Mouse (Mus musculus) embryonic facial prominence, embryonic 15.5 days (tissue): Measurements from ENCODE around the gene Cops9. TPM values are rescaled to one million over a fixed set of nuclear protein-coding genes. Genes with fewer than 3 reads are reported as not detected.

Source experiments
- ATAC-seq: fragments of 200-750 bp; cut with Nextera tagmentation; 2 replicates; pipeline ENCODE4 v1.8.0; 2017; ENCODE audit warnings: low read depth, moderate TSS enrichment; ENCODE audit not compliant: insufficient number of reproducible peaks, low FRiP score, low TSS enrichment
- H3K27ac ChIP-seq: fragments of 300-500 bp; sonication (generic); replicated peaks from 2 replicates; pipeline ENCODE4 v1.5.1; 2015; ENCODE audit warnings: mild to moderate bottlenecking, inconsistent platforms
- H3K27me3 ChIP-seq: fragments of 300-500 bp; sonication (generic); 2 replicates; pipeline ENCODE4 v1.6.1; 2015; ENCODE audit warnings: inconsistent platforms
- H3K36me3 ChIP-seq: fragments of 300-500 bp; sonication (generic); 2 replicates; pipeline ENCODE4 v1.6.1; 2015; ENCODE audit warnings: mild to moderate bottlenecking, inconsistent platforms
- H3K4me1 ChIP-seq: fragments of 300-500 bp; sonication (generic); 2 replicates; pipeline ENCODE4 v1.6.1; 2015; ENCODE audit warnings: inconsistent platforms
- H3K4me2 ChIP-seq: fragments of 300-500 bp; sonication (generic); replicated peaks from 2 replicates; pipeline ENCODE4 v1.6.1; 2015; ENCODE audit warnings: mild to moderate bottlenecking, inconsistent platforms
- H3K4me3 ChIP-seq: fragments of 300-500 bp; sonication (generic); replicated peaks from 2 replicates; pipeline ENCODE4 v1.5.1; 2015; ENCODE audit warnings: mild to moderate bottlenecking, inconsistent platforms
- H3K9ac ChIP-seq: fragments of 300-500 bp; sonication (generic); 2 replicates; pipeline ENCODE4 v1.6.1; 2015; ENCODE audit warnings: inconsistent platforms
- H3K9me3 ChIP-seq: fragments of 300-500 bp; sonication (generic); replicated peaks from 2 replicates; pipeline ENCODE4 v1.6.1; 2016; ENCODE audit warnings: inconsistent platforms
- WGBS: fragments of 180-500 bp; shearing (Covaris S2); methylation state at CpG from one replicate; pipeline ENCODE4 v1.1.7; 2015; 5-methylcytosine and 5-hydroxymethylcytosine counted together
- polyA plus RNA-seq: library from polyadenylated mRNA; unstranded; fragments of >200 nt; fragmentation: Nextera tagmentation; extraction: Ambion mirVana; gene quantifications from 2 replicates; pipeline ENCODE4 v1.2.1, GENCODE M21; 2015

Gene Cops9
- polyA plus RNA-seq, 1 experiment from 2014 or later = 419 TPM

GRCm38 (mm10) chr1:92633726-92634125 lies 8.1 kb downstream of the Cops9 start:
- no peaks in the 10 kb centered on the region for H3K27me3 ChIP-seq
- peaks cover 28% of the 10 kb centered on the region for H3K36me3 ChIP-seq
- H3K9ac ChIP-seq = no peak overlapping the region
- 80% methylated on average over 8 of the region's 8 CpGs for WGBS
- no peaks in the 10 kb centered on the region for H3K4me1 ChIP-seq
- H3K9me3 ChIP-seq = no peaks in the 10 kb centered on the region
- no peak overlapping the region for H3K27ac ChIP-seq
- H3K4me3 ChIP-seq = no peak overlapping the region
- H3K4me2 ChIP-seq = no peak overlapping the region
- ATAC-seq = no peak

DNA sequence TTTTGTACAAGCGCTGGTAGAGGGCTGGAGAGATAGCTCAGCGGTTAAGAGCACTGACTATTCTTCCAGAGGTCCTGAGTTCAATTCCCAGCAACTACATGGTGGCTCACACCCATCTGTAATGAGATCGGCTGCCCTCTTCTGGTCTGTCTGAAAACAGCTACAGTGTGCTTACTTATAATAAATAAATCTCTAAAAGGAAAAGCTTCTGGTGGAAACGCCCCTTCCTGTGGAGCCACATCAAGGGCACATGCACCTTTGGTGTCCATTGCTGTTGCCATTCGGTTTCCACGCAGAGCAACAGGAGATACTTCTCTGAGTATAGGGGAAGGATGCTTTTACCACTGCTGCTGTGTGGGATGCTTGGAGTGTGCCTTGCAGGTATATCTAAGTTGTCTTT lies 8.8 kb downstream of the Cops9 start:
- no peaks in the 10 kb centered on the region for H3K4me1 ChIP-seq
- H3K36me3 ChIP-seq = peaks cover 20% of the 10 kb centered on the region
- no peaks in the 10 kb centered on the region for H3K9me3 ChIP-seq
- no peak overlapping the region for H3K9ac ChIP-seq
- no peak for ATAC-seq
- 73% methylated on average over 6 of the region's 6 CpGs for WGBS
- H3K4me3 ChIP-seq = no peak overlapping the region
- no peaks in the 10 kb centered on the region for H3K27me3 ChIP-seq
- H3K4me2 ChIP-seq = no peak overlapping the region
- H3K27ac ChIP-seq = no peak overlapping the region

DNA sequence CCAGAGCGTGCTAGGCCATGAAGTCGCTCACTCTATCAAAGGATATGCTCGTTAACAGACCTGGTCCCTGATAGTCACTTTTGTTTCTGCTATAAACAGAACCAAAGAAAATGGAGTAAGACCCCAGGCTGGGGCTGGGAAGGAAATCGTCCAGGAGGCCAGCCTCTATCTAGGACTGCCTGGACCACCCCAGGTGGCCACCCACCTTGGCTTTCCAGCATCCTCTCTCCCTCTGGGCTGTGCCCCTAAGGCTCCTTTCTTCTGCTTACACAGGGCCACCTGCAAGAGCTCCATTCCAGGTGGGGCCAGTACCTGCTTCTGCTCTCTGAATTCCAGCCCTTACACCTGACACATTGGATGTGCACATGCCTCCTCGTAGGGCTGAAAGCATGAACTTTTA lies 9.6 kb downstream of the Cops9 start:
- H3K4me1 ChIP-seq = no peaks in the 10 kb centered on the region
- no peaks in the 10 kb centered on the region for H3K9me3 ChIP-seq
- 65% methylated on average over 5 of the region's 5 CpGs for WGBS
- H3K4me3 ChIP-seq = no peak overlapping the region
- H3K27me3 ChIP-seq = no peaks in the 10 kb centered on the region
- H3K27ac ChIP-seq = no peak overlapping the region
- H3K36me3 ChIP-seq = peaks cover 13% of the 10 kb centered on the region
- ATAC-seq = no peak
- H3K4me2 ChIP-seq = no peak overlapping the region
- no peak overlapping the region for H3K9ac ChIP-seq

GRCm38 (mm10) chr1:92628227-92628626 lies 13.6 kb downstream of the Cops9 start:
- Histone ChIP-seq H3K27me3 (no peaks in the 10 kb centered on the region), H3K9ac (no peak overlapping the region), H3K9me3 (no peaks in the 10 kb centered on the region), H3K4me2 (no peak overlapping the region), H3K27ac (no peak overlapping the region), H3K36me3 (no peaks in the 10 kb centered on the region), H3K4me3 (no peak overlapping the region), H3K4me1 (no peaks in the 10 kb centered on the region)
- no peak for ATAC-seq
- 46% methylated on average over 4 of the region's 4 CpGs for WGBS

- Histone ChIP-seq H3K4me2 (no peak overlapping the region), H3K9me3 (no peaks in the 10 kb centered on the region), H3K27ac (no peak overlapping the region), H3K4me3 (no peak overlapping the region), H3K4me1 (no peaks in the 10 kb centered on the region), H3K9ac (no peak overlapping the region), H3K36me3 (no peaks in the 10 kb centered on the region), H3K27me3 (peaks cover 3% of the 10 kb centered on the region; the same call in 1 of the 2 replicates)
- no peak for ATAC-seq
- 73% methylated on average over 4 of the region's 4 CpGs for WGBS
These were observed 23.4 kb downstream of the Cops9 start for GRCm38 (mm10) chr1:92618360-92618759.

DNA sequence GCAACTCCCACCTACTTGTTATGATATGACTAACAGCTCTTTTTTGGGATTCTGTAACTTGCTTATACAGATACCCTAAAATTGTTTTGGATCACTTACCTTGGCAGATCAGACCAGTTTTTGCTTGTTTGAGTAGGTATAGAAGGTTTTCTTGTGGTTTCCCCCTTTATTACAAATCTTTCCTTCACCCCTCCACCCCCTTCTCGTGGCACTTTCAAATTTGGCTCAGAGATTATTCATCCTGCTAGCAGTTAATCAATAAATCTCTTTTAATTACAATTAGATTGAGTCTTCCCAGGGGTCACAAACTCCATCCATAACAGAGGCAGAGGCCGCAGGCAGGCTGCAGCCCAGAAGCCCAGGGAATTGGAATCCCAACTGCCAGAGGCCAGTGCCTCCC lies 24.3 kb downstream of the Cops9 start, which contains the start of gene Olfr12:
Gene Olfr12, plus strand, starts transcription at position 301 of the 400 bp plus-strand sequence.
- no peak within 1 kb of the TSS for H3K9ac ChIP-seq
- H3K4me1 ChIP-seq = no peaks in the 10 kb centered on the region
- 46% methylated on average over 2 of the region's 2 CpGs for WGBS

DNA sequence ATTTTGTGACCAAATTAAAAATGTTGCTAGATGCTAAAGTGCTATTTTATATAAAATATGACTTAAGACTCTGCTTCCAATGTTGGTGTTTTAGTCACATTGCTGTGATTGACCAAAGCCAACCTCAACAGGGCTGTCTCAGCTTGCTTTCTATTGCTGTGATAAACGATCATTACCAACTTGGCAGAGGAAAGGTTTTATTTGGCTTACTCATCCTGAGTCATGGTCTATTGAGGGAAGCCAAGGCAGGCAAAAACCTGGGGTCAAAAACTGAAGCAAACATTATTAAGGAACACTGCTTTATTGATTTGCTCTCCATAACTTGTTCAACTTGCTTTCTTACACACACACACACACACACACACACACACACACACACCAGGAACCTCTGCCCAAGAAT lies 25.7 kb downstream of the Cops9 start:
- Histone ChIP-seq H3K4me2 (no peak overlapping the region), H3K27me3 (peaks cover 3% of the 10 kb centered on the region; the same call in 1 of the 2 replicates), H3K4me3 (no peak overlapping the region), H3K27ac (no peak overlapping the region), H3K9me3 (no peaks in the 10 kb centered on the region), H3K36me3 (no peaks in the 10 kb centered on the region), H3K9ac (no peak overlapping the region), H3K4me1 (no peaks in the 10 kb centered on the region)
- 67% methylated on average over 1 of the region's 1 CpGs for WGBS
- no peak for ATAC-seq

More for the DNA sequence above, 24.3 kb downstream of the Cops9 start, which contains the start of gene Olfr12:
- ATAC-seq = no peak
- H3K9me3 ChIP-seq = no peaks in the 10 kb centered on the region
- no peak within 1 kb of the TSS for H3K4me3 ChIP-seq
- H3K36me3 ChIP-seq = no peaks in the 10 kb centered on the region
- H3K4me2 ChIP-seq = no peak within 1 kb of the TSS
- H3K27ac ChIP-seq = no peak within 1 kb of the TSS
- H3K27me3 ChIP-seq = peaks cover 3% of the 10 kb centered on the region; the same call in 1 of the 2 replicates

GRCm38 (mm10) chr1:92614516-92614915 lies 27.3 kb downstream of the Cops9 start:
- 8% methylated on average over 1 of the region's 1 CpGs for WGBS
- H3K4me1 ChIP-seq = no peaks in the 10 kb centered on the region
- no peak overlapping the region for H3K9ac ChIP-seq
- no peak for ATAC-seq
- no peak overlapping the region for H3K4me2 ChIP-seq
- H3K27ac ChIP-seq = no peak overlapping the region
- H3K36me3 ChIP-seq = no peaks in the 10 kb centered on the region
- H3K4me3 ChIP-seq = no peak overlapping the region
- no peaks in the 10 kb centered on the region for H3K9me3 ChIP-seq
- H3K27me3 ChIP-seq = peaks cover 3% of the 10 kb centered on the region; the same call in 1 of the 2 replicates

DNA sequence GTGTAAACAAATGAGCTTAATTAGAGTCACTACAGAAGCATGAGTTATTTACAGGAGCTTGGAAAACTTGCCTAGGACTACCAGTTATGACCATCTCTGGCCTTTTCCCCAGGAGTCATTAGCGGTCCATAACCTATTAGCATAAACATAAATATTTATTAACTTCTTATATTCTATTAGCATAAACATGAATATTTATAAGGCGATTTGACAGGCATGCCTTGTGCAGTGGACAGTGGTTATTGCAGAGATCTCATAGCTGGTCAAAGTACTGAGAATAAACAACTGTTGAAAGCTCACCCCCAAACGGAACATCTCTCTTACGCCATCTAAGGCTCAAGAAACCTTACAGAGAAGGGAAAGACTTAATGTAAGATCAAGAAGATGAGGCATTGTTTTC lies 28.6 kb downstream of the Cops9 start:
- Histone ChIP-seq H3K27ac (no peak overlapping the region), H3K27me3 (no peaks in the 10 kb centered on the region; the same call in 1 of the 2 replicates), H3K4me2 (no peak overlapping the region), H3K4me1 (no peaks in the 10 kb centered on the region), H3K9me3 (no peaks in the 10 kb centered on the region), H3K4me3 (no peak overlapping the region), H3K9ac (no peak overlapping the region), H3K36me3 (no peaks in the 10 kb centered on the region)
- no peak for ATAC-seq
- 44% methylated on average over 4 of the region's 4 CpGs for WGBS

DNA sequence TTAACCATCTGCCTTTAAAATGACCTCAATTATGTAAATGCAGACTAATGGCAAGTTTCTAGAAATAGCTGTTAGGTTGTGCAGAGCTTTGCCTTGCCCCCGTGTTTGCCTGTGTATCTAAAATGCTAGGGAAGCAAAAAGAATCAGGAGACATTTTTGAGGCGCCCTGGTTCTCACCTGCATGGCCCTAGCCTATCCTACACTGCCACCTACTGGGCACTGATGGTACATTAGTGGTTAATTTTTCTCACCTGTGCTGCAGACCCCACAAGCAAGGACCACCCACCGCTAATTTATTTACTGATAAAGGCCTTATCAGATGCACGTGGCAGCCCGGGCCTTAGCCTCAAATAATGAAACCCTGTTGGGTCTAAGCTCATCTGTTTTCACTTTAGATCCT lies 30.8 kb downstream of the Cops9 start:
- H3K4me1 ChIP-seq = no peaks in the 10 kb centered on the region
- H3K27ac ChIP-seq = no peak overlapping the region
- no peak overlapping the region for H3K4me2 ChIP-seq
- H3K36me3 ChIP-seq = no peaks in the 10 kb centered on the region
- H3K9me3 ChIP-seq = no peaks in the 10 kb centered on the region
- WGBS = 4% methylated on average over 5 of the region's 5 CpGs
- ATAC-seq = no peak
- H3K9ac ChIP-seq = no peak overlapping the region
- no peaks in the 10 kb centered on the region; the same call in 1 of the 2 replicates for H3K27me3 ChIP-seq
- no peak overlapping the region for H3K4me3 ChIP-seq

- Histone ChIP-seq H3K36me3 (no peaks in the 10 kb centered on the region), H3K9me3 (no peaks in the 10 kb centered on the region), H3K4me3 (no peak overlapping the region), H3K4me2 (no peak overlapping the region), H3K27ac (no peak overlapping the region), H3K9ac (no peak overlapping the region), H3K4me1 (no peaks in the 10 kb centered on the region), H3K27me3 (no peaks in the 10 kb centered on the region; the same call in 1 of the 2 replicates)
- WGBS = 77% methylated on average over 4 of the region's 4 CpGs
- no peak for ATAC-seq
These were observed 34.1 kb downstream of the Cops9 start for GRCm38 (mm10) chr1:92607711-92608110.

- H3K36me3 ChIP-seq = no peaks in the 10 kb centered on the region
- no peak within 1 kb of the TSS for H3K4me2 ChIP-seq
- ATAC-seq = no peak
- H3K27me3 ChIP-seq = no peaks in the 10 kb centered on the region; the same call in 1 of the 2 replicates
- no peak within 1 kb of the TSS for H3K27ac ChIP-seq
- H3K4me3 ChIP-seq = no peak within 1 kb of the TSS
- 79% methylated on average over 1 of the region's 1 CpGs for WGBS
- H3K9ac ChIP-seq = no peak within 1 kb of the TSS
- no peaks in the 10 kb centered on the region for H3K9me3 ChIP-seq
- no peaks in the 10 kb centered on the region for H3K4me1 ChIP-seq
These were observed 36.3 kb downstream of the Cops9 start, which contains the start of gene Olfr1410 for GRCm38 (mm10) chr1:92605482-92605881. Gene Olfr1410 (plus strand): TSS chr1:92605782.
